Mouse (Mus musculus): ENCODE measurements around the gene Prickle4. TPM values are rescaled to one million over a fixed set of nuclear protein-coding genes. Genes with fewer than 3 reads are reported as not detected.

The Prickle4 gene
- 0.69 and 1.8 TPM in 2 replicates for polyA plus RNA-seq (2015; fragmentation: Nextera tagmentation; extraction: Ambion mirVana)

DNA sequence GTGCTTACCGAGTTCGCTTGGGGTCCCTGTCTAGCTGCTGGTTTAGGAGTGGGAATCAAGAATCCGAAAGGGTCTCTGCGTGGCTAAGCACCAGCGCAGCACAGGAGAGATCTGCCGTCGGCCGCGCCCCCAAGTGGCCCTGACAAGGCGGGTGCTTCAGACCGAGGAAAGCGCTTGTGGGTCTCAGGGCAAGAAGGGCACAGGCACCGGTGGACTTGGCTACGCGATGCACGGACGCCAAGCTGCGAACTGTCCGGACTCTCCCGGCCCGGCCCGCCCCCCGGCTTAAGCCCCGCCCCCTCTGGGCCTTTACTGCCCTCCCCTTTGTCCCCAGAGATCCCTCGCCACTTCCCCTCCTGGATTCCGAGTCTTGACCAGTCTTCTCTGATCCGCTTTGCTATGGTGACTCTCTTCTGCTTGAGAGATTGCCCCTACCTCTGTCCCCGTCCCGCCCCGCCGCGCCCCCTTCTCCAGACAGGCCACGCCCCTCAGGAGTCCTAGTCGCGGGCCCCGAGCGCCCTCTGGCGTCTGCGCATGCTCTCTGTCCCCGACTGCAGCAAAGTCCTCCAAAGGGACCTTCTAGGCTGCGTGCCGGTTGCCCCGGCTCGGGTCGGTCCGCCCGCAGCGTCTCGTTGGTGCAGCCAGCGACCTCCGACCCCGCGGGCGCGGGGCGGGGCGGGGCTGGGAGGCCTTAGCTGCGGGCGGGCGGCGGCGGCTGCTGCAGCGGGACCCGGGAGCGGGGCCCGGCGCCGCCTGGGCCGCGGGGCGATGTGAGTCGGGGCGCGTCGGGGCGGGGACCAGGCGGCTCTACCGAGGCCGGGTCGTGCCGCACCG, at the start of gene Prickle4:
Prickle4 (minus strand) TSS at position 234 of the 834 bp plus-strand sequence.
- Histone ChIP-seq H3K9me3 (ENCODE audit: control insufficient read depth, low read length) (no peaks in the 10 kb centered on the region), H3K27ac (ENCODE audit: low read length) (peak within 1 kb of the TSS; percentile 45; the same call in 1 of the 2 replicates), H3K4me1 (ENCODE audit: control insufficient read depth, insufficient read depth, low read length) (peaks cover 8% of the 10 kb centered on the region; the same call in 1 of the 2 replicates), H3K4me2 (ENCODE audit: low read depth, low read length) (peak within 1 kb of the TSS; percentile 81), H3K4me3 (ENCODE audit: low read length) (peak within 1 kb of the TSS; percentile 75), H3K27me3 (replicated peaks; ENCODE audit: control insufficient read depth, insufficient read depth, low read length) (no peaks in the 10 kb centered on the region), H3K36me3 (ENCODE audit: control insufficient read depth, insufficient read depth, low read length) (no peaks in the 10 kb centered on the region), H3K9ac (ENCODE audit: low read depth, low read length) (peak within 1 kb of the TSS; percentile 84)
- ATAC-seq: peak; percentile 93
- WGBS: under 1% methylated on average over 80 of the region's 82 CpGs

DNA sequence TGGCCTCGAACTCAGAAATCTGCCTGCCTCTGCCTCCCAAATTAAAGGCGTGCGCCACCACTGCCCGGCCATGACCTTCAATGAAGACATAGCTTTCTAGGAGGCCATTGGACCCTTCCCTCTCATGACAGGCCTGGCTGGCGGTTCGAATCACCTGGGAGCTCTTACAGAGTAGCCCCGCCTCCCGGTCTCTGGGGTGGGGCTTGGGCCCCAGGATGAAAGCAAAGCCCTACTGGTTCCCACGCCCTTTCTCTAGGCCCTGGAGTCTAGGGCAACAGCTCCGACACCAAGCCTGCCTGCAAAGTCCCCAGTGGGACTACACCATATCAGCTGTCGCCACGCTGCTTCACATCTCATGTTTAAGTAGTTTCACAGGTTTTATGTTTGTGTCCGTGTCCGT, 49.5 kb upstream of the Prickle4 start:
- Histone ChIP-seq H3K27me3 (replicated peaks; ENCODE audit: control insufficient read depth, insufficient read depth, low read length) (no peaks in the 10 kb centered on the region), H3K4me3 (ENCODE audit: low read length) (no peak overlapping the region), H3K4me1 (ENCODE audit: control insufficient read depth, insufficient read depth, low read length) (peaks cover 34% of the 10 kb centered on the region), H3K36me3 (ENCODE audit: control insufficient read depth, insufficient read depth, low read length) (no peaks in the 10 kb centered on the region), H3K9ac (ENCODE audit: low read depth, low read length) (no peak overlapping the region), H3K4me2 (ENCODE audit: low read depth, low read length) (no peak overlapping the region), H3K9me3 (ENCODE audit: control insufficient read depth, low read length) (no peaks in the 10 kb centered on the region), H3K27ac (ENCODE audit: low read length) (no peak overlapping the region)
- WGBS: 94% methylated on average over 14 of the region's 14 CpGs
- no peak for ATAC-seq

DNA sequence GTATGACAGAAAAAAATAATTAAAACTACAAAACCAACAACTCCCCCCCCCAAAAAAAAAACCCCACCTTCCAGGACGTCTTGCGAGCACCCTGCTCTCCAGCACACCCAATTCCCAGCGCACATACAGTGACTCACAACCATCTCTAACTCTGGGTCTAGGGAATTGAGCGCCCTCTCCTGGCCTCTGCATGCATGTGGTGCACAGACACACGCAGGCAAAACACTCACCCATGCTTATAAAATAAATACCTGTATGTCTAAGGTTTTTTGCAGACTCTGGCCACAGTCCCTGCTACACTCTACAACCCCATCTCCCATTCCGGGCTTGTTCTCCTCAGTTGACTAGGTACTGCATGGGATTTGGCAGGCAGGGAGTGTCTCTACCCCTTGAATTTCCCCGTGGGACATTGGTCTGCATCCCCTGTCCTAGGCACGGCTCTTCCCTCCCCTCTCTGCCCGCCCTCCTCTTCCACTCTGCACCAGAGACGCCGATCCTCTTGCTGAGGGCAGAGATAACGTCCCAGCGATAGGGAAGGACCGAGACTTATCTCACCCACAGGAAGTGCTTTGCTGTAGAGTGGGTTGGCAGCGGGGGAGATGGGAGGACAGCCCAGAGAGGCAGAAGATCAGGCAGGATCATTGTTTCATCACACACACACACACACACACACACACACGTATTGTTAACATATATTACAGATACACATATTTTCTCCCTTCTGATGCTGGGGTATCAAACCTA, 48.6 kb upstream of the Prickle4 start:
- no peak overlapping the region for H3K4me2 ChIP-seq (ENCODE audit: low read depth, low read length)
- no peak overlapping the region for H3K4me3 ChIP-seq (ENCODE audit: low read length)
- H3K27ac ChIP-seq (ENCODE audit: low read length): no peak overlapping the region
- H3K9ac ChIP-seq (ENCODE audit: low read depth, low read length): no peak overlapping the region
- no peak for ATAC-seq
- no peaks in the 10 kb centered on the region for H3K27me3 ChIP-seq (replicated peaks; ENCODE audit: control insufficient read depth, insufficient read depth, low read length)
- H3K4me1 ChIP-seq (ENCODE audit: control insufficient read depth, insufficient read depth, low read length): peaks cover 32% of the 10 kb centered on the region
- no peaks in the 10 kb centered on the region for H3K9me3 ChIP-seq (ENCODE audit: control insufficient read depth, low read length)
- no peaks in the 10 kb centered on the region for H3K36me3 ChIP-seq (ENCODE audit: control insufficient read depth, insufficient read depth, low read length)
- 35% methylated on average over 16 of the region's 16 CpGs for WGBS

DNA sequence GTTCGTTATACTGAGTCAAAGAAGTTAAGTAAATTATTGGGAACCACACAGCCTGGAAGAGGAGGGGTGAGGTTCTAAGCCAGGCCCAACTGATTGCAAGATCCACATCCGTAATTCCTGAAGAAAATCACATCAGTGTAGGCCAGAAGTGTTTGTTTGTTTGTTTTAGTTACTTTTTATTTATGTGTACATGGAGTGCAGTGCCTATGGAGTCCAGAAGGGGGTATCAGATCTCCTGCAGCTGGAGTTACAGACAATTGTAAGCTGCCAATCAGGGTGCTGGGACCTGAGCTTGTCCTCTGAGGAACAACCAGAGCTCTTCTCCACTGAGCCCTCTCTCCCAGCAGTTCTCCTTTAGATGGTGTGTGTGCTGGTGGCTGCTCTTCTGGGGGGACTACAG, 45.6 kb upstream of the Prickle4 start:
- Histone ChIP-seq H3K4me3 (ENCODE audit: low read length) (no peak overlapping the region), H3K27me3 (replicated peaks; ENCODE audit: control insufficient read depth, insufficient read depth, low read length) (no peaks in the 10 kb centered on the region), H3K9ac (ENCODE audit: low read depth, low read length) (no peak overlapping the region), H3K36me3 (ENCODE audit: control insufficient read depth, insufficient read depth, low read length) (no peaks in the 10 kb centered on the region), H3K4me2 (ENCODE audit: low read depth, low read length) (no peak overlapping the region), H3K9me3 (ENCODE audit: control insufficient read depth, low read length) (no peaks in the 10 kb centered on the region), H3K4me1 (ENCODE audit: control insufficient read depth, insufficient read depth, low read length) (peaks cover 28% of the 10 kb centered on the region), H3K27ac (ENCODE audit: low read length) (peak overlapping the region; percentile 94)
- WGBS: 71% methylated on average over 2 of the region's 2 CpGs
- no peak for ATAC-seq

DNA sequence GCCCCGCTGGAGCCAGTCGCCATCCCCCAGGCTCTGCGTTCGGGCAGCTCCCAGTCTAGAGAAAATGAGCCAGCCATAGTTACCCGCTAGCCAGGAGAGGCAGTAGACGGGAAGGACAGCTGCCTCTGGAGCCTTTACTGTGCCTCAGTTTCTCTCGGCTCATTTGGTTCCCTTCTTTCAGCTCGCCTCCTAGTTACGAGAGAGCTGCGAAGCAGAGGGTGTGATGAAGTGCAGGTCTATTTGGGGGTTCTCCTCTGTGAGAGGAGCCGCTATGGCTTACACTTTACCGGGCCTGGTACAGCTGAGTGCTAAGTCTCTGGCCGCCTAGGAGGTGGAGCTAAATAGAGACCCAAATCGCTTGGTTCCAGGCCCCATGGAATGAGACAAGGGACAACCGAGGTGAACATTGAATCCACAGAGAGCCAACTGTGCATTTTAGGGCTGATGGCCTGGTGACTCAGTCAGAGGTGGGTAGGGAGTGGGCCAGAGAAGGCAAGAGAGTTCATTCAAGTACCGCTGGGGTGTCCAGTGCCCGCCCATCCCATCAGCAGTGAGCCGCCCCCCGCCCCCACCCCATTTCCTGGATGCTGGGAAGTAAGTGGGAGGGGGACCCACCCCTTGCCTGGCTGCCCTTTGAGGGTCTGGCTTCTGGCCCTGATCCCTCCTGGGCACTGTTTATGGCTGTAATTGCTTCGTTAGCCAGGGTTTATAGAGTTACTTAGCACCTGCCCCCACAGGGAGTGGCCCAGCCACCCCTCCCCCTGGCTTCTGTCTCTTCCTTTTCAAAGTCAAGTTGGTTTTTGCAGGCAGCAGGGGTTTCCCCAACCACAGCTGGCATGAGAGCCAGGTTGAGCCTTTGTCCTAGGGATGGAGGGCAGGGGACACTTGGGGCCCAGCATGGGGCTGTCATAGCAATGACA, 44.6 kb upstream of the Prickle4 start:
- no peaks in the 10 kb centered on the region for H3K36me3 ChIP-seq (ENCODE audit: control insufficient read depth, insufficient read depth, low read length)
- peak overlapping the region; percentile 77 for H3K4me3 ChIP-seq (ENCODE audit: low read length)
- ATAC-seq: peak; percentile 45
- 10% methylated on average over 20 of the region's 20 CpGs for WGBS
- peak overlapping the region; percentile 94 for H3K27ac ChIP-seq (ENCODE audit: low read length)
- H3K27me3 ChIP-seq (replicated peaks; ENCODE audit: control insufficient read depth, insufficient read depth, low read length): no peaks in the 10 kb centered on the region
- H3K4me1 ChIP-seq (ENCODE audit: control insufficient read depth, insufficient read depth, low read length): peaks cover 28% of the 10 kb centered on the region
- H3K9ac ChIP-seq (ENCODE audit: low read depth, low read length): peak overlapping the region; percentile 80
- H3K4me2 ChIP-seq (ENCODE audit: low read depth, low read length): peak overlapping the region; percentile 94
- H3K9me3 ChIP-seq (ENCODE audit: control insufficient read depth, low read length): no peaks in the 10 kb centered on the region

DNA sequence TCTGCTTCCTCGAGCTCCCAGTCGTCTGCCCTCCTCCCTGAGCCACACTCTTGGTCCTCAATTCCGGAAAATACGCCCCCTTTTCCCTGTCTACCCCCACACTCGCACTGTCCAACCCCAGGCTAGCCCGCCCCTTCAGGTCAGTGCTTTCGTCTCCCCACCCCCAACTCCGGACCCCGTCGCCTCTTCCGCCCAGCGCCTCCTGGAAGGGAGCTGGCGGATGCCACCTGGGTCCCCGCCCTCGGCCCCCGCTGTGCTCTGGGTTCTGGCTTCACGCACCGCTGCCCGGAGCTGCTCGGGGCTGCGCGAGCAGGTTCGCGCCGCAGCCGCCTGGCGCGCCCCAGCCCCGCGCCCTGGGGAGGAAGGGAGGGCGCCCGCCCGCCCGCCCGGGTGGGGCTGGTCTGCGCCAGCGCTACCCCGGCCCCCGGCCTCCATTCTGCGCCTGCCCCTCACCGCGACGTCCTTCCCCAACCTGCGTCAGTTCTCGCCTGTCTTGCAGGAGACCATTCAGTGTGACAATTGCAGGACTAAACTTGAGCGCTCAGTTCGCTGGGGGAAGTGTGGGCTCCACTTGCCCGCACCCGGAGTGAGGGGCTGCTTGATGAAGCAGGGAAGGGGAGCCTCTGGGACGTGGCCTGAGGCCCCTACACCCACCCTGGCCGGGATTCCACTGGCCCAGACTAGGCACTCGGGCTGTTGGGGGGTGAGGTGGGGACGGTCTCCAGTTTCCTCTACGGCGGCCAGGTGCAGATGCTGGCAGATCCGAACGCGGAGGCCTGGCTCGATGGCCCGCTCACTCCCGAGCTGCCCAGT, 43.7 kb upstream of the Prickle4 start:
- no peaks in the 10 kb centered on the region for H3K36me3 ChIP-seq (ENCODE audit: control insufficient read depth, insufficient read depth, low read length)
- H3K9me3 ChIP-seq (ENCODE audit: control insufficient read depth, low read length): no peaks in the 10 kb centered on the region
- H3K27ac ChIP-seq (ENCODE audit: low read length): peak overlapping the region; percentile 94
- H3K27me3 ChIP-seq (replicated peaks; ENCODE audit: control insufficient read depth, insufficient read depth, low read length): no peaks in the 10 kb centered on the region
- peak overlapping the region; percentile 77 for H3K4me3 ChIP-seq (ENCODE audit: low read length)
- ATAC-seq: peak; percentile 43
- H3K9ac ChIP-seq (ENCODE audit: low read depth, low read length): peak overlapping the region; percentile 80
- peaks cover 26% of the 10 kb centered on the region for H3K4me1 ChIP-seq (ENCODE audit: control insufficient read depth, insufficient read depth, low read length)
- WGBS: under 1% methylated on average over 53 of the region's 61 CpGs
- H3K4me2 ChIP-seq (ENCODE audit: low read depth, low read length): peak overlapping the region; percentile 94

DNA sequence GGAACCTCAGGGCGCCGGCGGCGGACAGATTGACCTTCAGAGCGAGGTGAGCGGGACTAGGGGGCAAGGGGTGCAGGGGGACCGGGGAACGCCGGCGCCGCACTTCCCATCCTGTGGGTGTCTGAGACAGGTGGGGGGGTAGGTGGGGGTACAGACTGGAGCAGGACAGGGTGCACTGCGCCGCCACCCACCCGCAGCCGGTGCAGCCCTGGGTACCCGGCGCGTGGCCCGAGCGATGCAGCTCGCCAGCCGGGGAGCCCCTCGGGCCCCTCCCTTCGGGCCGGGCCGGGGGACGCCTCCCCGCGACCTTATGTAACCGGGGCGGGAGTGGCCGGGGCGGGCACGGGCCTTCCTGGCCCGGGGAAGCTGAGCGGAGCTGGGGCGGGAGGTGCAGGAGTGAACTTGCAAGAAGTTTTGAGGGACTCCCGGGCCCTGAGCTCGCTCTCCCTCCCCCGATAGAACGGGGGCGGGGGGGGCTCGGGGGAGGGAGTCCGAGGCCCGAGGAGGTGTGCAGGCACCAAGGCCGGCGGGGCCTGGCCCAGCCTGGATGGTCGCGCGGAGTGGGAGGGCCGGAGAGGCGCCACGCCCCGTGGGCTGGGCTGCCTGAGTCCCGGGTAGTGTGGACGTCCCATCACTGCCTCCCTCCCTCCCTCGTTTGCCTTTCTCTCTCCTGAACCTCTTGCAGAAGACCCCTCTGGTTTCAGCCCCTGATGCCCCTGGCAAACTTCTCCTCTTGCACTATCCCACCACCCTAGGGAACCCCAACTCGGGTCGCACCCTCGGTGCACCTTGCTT, 42.9 kb upstream of the Prickle4 start:
- 1% methylated on average over 49 of the region's 60 CpGs for WGBS

DNA sequence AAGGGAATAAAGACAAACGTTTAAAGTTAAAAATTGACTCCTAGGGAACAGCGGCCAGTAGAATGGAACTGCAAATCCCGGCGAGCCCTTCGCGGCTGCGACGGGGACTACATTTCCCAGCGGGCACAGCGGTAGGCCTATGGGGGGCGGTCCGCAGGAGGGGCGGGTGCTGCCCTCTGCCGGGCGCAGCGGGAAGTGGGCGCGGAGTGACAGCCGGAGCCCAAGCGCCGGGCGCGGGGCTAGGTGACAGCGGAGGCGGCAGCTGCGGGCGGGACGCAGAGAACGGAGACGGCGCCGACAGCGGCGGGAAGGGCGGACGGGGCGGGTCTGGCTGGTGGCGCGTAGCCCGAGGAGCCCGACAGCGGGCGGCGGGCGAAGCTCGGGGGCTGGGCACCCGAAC, 42.3 kb upstream of the Prickle4 start, which contains the start of gene Tfeb:
Tfeb (plus strand) TSS at position 175 of the 400 bp plus-strand sequence.
- peak; percentile 67 for ATAC-seq
- Histone ChIP-seq H3K4me2 (ENCODE audit: low read depth, low read length) (peak within 1 kb of the TSS; percentile 94), H3K4me1 (ENCODE audit: control insufficient read depth, insufficient read depth, low read length) (peaks cover 24% of the 10 kb centered on the region), H3K36me3 (ENCODE audit: control insufficient read depth, insufficient read depth, low read length) (no peaks in the 10 kb centered on the region), H3K9me3 (ENCODE audit: control insufficient read depth, low read length) (no peaks in the 10 kb centered on the region), H3K9ac (ENCODE audit: low read depth, low read length) (peak within 1 kb of the TSS; percentile 80), H3K27me3 (replicated peaks; ENCODE audit: control insufficient read depth, insufficient read depth, low read length) (no peaks in the 10 kb centered on the region), H3K27ac (ENCODE audit: low read length) (peak within 1 kb of the TSS; percentile 94), H3K4me3 (ENCODE audit: low read length) (peak within 1 kb of the TSS; percentile 77)
- under 1% methylated on average over 45 of the region's 47 CpGs for WGBS

More for the DNA sequence above, 42.9 kb upstream of the Prickle4 start:
- Histone ChIP-seq H3K9ac (ENCODE audit: low read depth, low read length) (peak overlapping the region; percentile 80), H3K27ac (ENCODE audit: low read length) (peak overlapping the region; percentile 94), H3K27me3 (replicated peaks; ENCODE audit: control insufficient read depth, insufficient read depth, low read length) (no peaks in the 10 kb centered on the region), H3K9me3 (ENCODE audit: control insufficient read depth, low read length) (no peaks in the 10 kb centered on the region), H3K4me1 (ENCODE audit: control insufficient read depth, insufficient read depth, low read length) (peaks cover 24% of the 10 kb centered on the region), H3K4me3 (ENCODE audit: low read length) (peak overlapping the region; percentile 77), H3K4me2 (ENCODE audit: low read depth, low read length) (peak overlapping the region; percentile 94), H3K36me3 (ENCODE audit: control insufficient read depth, insufficient read depth, low read length) (no peaks in the 10 kb centered on the region)
- peak; percentile 87 for ATAC-seq

Measured in intestine, embryonic 16.5 days (tissue).